Mouse (Mus musculus) small intestine, adult 2 months (tissue): ENCODE data around the gene Rtf2. TPM values are rescaled to one million over a fixed set of nuclear protein-coding genes. Genes with fewer than 3 reads are reported as not detected.

Experiments
- H3K27ac ChIP-seq: fragments of 200-500 bp; 2 replicates; pipeline ENCODE4 v1.5.1; 2012; ENCODE audit warnings: low read depth, low read length, control low read depth, inconsistent platforms; ENCODE audit not compliant: insufficient read depth
- H3K27me3 ChIP-seq: fragments of 200-500 bp; 2 replicates; pipeline ENCODE4 v1.6.1; 2012; ENCODE audit warnings: mild to moderate bottlenecking, moderate library complexity, low read length, inconsistent platforms; ENCODE audit not compliant: control insufficient read depth, insufficient read depth
- H3K36me3 ChIP-seq: fragments of 200-500 bp; 2 replicates; pipeline ENCODE4 v1.6.1; 2012; ENCODE audit warnings: mild to moderate bottlenecking, low read length, control low read depth, inconsistent platforms; ENCODE audit not compliant: control insufficient read depth, insufficient read depth
- H3K4me1 ChIP-seq: fragments of 200-500 bp; 2 replicates; pipeline ENCODE4 v1.6.1; 2012; ENCODE audit warnings: low read length, inconsistent platforms, mixed read lengths; ENCODE audit not compliant: control insufficient read depth, insufficient read depth, insufficient read length
- H3K4me3 ChIP-seq: fragments of 200-500 bp; 2 replicates; pipeline ENCODE4 v1.5.1; 2012; ENCODE audit warnings: low read depth, mild to moderate bottlenecking, control low read depth, inconsistent platforms, low read length, moderate library complexity
- CTCF ChIP-seq: fragments of 200-500 bp; IDR thresholded peaks from 2 replicates; pipeline ENCODE4 v1.5.1; 2012; ENCODE audit warnings: low read depth, mild to moderate bottlenecking, control low read depth, inconsistent platforms, low read length, moderate library complexity, mixed read lengths; ENCODE audit not compliant: insufficient replicate concordance, insufficient read length; ENCODE audit errors: extremely low read depth
- POLR2A ChIP-seq: fragments of 200-500 bp; IDR thresholded peaks from 2 replicates; pipeline ENCODE4 v1.6.1; 2012; ENCODE audit warnings: low read depth, mild to moderate bottlenecking, control low read depth, inconsistent platforms, low read length, moderate library complexity
- WGBS: fragments of 180-500 bp; shearing (Covaris S2); methylation state at CpG from one replicate; pipeline ENCODE4 v1.1.7; 2018; 5-methylcytosine and 5-hydroxymethylcytosine counted together
- polyA plus RNA-seq: library from polyadenylated mRNA; depleted of rRNA; stranded (reverse); fragments of >200 nt; gene quantifications from 2 replicates; pipeline ENCODE4 v1.2.3, GENCODE M21; 2012

Gene Rtf2
- polyA plus RNA-seq, 1 experiment = 35.9 TPM

DNA sequence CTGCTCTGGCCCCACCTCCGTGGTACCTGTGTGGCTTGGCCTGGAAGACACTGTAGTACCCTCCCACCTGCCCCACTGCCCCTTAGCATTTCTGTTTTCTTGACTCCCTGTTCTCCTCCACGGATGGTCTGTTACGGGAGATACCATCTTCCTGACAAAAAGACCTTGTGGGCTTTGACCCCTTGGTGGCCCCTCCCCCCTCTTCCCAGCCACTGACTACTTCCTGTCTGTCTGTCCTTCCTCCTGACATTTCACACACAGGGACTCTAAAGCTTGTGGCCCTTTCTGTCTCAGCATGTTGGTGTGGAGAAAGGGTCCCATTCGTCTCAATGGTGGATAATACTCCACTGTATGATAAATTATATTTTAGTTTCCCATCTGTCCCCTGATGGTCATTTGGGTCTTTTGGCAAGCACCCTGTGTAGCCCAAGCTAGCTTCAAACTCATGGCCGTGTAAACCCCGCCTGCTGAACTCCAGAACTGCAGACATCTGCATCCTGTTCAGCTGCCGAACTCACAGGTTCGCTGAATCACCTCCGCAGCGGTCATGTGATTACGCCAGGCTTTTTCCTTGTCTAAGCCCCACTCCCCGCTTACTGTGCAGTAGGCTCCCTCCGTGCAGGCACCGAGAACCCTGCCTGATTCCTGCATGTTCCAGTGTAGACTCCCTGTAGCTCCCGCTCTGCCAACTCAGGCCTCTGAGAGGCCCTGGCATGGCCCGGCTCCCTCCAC lies 41.5 kb downstream of the Rtf2 start:
- Histone ChIP-seq H3K27ac (no peak overlapping the region), H3K4me1 (no peaks in the 10 kb centered on the region), H3K27me3 (no peaks in the 10 kb centered on the region), H3K36me3 (no peaks in the 10 kb centered on the region), H3K4me3 (no peak overlapping the region)
- 74% methylated on average over 16 of the region's 16 CpGs for WGBS
- TF ChIP-seq POLR2A = no peak

DNA sequence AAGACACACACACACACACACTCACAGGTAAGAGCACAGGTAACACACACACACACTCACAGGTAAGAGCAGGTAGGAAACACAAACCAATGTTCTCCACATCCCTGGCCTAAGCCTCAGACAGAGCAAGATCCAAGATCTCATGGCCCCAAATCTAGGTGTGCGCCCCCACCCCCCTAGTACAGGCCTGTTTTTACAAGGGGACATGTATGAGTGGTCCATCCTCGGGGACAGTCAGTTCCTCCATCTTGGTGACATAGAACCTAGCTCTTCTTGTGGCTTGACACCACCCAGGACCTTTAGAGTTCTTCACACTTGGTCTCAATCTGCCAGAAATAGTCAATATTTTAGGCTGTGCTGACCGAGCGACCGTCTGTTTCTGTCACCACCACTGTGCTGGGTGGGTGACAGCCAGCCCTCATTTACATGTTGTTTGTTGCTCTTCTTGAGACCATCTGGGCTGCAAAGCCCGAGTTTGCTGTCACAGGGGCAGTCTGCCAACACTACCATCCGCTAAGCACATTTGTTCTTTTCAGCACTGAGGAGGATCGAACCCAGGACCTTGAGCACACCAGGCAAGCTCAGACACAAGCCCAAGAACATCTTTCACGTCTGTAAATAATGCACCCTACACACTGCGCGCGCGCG lies 43.5 kb downstream of the Rtf2 start:
- WGBS = 84% methylated on average over 14 of the region's 14 CpGs
- H3K4me3 ChIP-seq = no peak overlapping the region
- H3K36me3 ChIP-seq = no peaks in the 10 kb centered on the region
- no peaks in the 10 kb centered on the region for H3K4me1 ChIP-seq
- TF ChIP-seq CTCF (no peak), POLR2A (no peak)
- no peak overlapping the region for H3K27ac ChIP-seq
- no peaks in the 10 kb centered on the region for H3K27me3 ChIP-seq

DNA sequence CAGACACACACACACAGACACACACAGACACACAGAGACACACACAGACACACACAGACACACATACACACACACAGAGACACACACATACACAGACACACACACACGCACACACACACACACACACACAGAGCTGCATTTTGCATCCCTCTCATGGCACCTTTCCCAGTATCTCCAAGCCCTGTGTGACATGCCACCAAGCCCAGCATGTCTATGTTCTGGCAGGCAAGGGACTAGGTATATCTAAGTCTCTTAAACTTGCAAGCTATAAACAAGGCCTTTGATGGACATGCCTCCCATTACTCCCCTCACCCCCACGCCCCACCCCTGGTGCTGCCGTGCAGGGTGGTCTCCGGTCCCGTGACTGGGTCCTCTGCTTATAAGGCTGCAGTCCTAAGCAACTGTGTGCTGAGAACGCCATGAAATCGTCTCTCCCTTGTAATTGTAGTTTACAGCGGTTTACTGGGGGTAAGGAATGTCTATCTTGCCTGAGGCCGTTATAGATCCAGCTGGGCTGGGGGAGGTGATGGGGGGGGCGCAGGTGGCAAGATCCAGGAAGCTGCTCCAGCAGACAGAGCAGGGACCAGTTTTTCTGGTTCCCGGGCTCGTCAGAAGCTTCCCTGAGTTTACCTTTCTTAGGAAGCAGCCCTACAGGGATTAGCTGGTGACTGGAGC lies 44.5 kb downstream of the Rtf2 start:
- no peaks in the 10 kb centered on the region for H3K4me1 ChIP-seq
- 24% methylated on average over 12 of the region's 12 CpGs for WGBS
- H3K4me3 ChIP-seq = no peak overlapping the region
- TF ChIP-seq CTCF = no peak
- no peak for TF ChIP-seq POLR2A
- H3K36me3 ChIP-seq = no peaks in the 10 kb centered on the region
- H3K27me3 ChIP-seq = no peaks in the 10 kb centered on the region
- no peak overlapping the region for H3K27ac ChIP-seq

DNA sequence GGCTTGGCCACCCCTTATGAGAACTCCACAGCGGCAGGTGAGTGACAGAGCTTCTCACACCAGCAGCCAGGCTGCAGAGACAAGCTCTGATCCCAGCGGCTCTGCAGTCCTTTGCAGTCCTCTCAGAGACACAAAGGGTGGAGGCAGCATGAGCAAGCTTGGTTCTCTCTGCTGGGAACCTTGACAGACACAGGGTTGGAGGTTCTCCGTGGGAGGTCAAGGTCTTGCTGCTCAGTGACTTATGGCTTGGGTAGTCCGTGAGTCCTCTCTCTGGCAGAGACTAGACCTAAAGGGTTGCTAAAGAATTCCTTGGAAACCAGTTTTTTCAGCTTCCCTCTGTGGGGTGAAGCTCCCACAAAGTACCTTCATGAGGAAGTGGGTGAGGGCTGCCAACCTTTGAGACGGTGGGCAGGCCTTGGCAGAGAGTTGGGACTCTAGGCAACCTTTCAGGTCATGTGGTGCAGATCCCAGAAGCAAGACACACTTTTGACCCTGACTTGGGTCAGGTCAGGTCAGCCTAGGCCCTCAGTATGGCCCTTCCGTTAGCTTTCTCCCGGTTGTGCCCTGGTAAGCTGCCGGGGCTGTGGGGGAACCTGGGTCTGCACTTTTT lies 56.5 kb downstream of the Rtf2 start:
- Histone ChIP-seq H3K27me3 (no peaks in the 10 kb centered on the region), H3K36me3 (no peaks in the 10 kb centered on the region), H3K27ac (no peak overlapping the region), H3K4me3 (no peak overlapping the region), H3K4me1 (no peaks in the 10 kb centered on the region)
- TF ChIP-seq CTCF (no peak), POLR2A (no peak)
- WGBS = 65% methylated on average over 8 of the region's 8 CpGs

DNA sequence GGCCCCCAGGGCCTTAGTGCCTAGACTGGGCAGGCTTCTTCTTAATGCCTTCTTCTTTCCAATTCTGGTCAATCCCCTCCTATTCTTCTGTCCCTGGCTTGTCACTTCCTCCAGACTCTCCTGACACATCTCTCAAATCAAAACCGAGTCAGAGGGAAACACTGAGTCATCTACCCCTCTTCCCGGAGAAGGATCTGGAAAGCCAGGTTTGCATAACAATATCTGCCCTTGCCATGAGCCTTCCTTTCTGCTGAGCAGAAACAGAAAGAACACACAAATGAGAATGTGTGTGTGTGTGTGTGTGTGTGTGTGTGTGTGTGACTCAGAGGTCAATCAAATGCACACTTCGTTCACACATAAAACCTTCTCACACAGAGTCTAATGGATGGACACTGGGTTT lies 58.5 kb downstream of the Rtf2 start:
- 60% methylated on average over 3 of the region's 3 CpGs for WGBS
- no peak overlapping the region for H3K4me3 ChIP-seq
- H3K27me3 ChIP-seq = no peaks in the 10 kb centered on the region
- no peak overlapping the region for H3K27ac ChIP-seq
- no peaks in the 10 kb centered on the region for H3K4me1 ChIP-seq
- TF ChIP-seq CTCF = no peak
- no peak for TF ChIP-seq POLR2A
- no peaks in the 10 kb centered on the region for H3K36me3 ChIP-seq

DNA sequence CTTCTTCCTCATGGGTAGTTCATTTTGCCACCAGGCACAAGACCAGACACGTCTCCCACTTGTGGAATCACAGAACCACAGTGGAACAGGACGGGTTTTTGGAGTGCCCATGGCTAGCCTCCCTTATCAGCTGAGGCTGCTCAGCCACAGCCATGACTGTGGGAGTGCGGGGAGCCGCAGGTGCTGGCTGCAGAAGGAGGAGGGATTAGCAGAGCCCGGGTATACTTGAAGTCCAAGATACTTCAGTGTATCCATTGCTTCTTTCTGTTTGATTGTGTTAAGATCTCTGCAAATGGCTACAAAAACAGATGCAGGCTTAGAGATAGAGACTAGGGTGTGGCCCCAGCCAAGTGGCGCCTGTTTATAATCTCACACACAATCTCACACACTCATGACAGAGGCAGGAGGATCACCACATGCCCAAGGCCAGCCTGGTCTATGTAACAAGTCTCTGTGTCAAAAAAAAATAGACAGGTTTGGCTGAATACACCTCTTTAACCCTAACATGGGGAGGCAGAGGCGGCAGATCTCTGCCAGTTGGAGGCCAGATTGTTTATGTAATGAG lies 60.5 kb downstream of the Rtf2 start:
- 29% methylated on average over 7 of the region's 7 CpGs for WGBS
- Histone ChIP-seq H3K36me3 (no peaks in the 10 kb centered on the region), H3K4me1 (no peaks in the 10 kb centered on the region), H3K27ac (no peak overlapping the region), H3K4me3 (no peak overlapping the region), H3K27me3 (no peaks in the 10 kb centered on the region)
- TF ChIP-seq POLR2A (no peak), CTCF (no peak)

DNA sequence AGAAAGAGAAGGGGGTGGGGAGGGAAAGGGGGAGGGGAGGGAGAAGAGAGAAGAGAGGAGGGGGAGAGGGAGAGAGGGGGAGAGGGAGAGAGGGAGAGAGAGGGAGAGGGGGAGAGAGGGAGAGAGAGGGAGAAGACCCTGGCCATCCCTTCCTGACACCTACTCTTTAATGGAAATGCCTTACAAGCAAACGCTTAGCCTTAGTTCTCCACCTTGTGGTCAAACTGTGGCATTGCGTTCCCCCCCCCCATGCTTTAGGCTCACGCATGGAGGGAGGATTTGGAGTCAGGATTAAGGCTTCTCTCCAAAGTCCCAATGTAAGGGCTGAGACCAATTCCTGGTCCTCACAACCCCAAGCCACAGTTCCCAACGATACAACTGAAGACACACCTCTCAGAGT lies 61.0 kb downstream of the Rtf2 start:
- Histone ChIP-seq H3K27ac (no peak overlapping the region), H3K4me3 (no peak overlapping the region), H3K4me1 (no peaks in the 10 kb centered on the region), H3K36me3 (no peaks in the 10 kb centered on the region), H3K27me3 (no peaks in the 10 kb centered on the region)
- 4% methylated on average over 4 of the region's 4 CpGs for WGBS
- TF ChIP-seq CTCF (peak; percentile 57; the same call in 1 of the 2 replicates), POLR2A (no peak)
